Mouse (Mus musculus) testis, adult 2 months (tissue): ENCODE data around the gene Ptprt.

Source experiments
- CTCF ChIP-seq: fragments of 200-500 bp; IDR thresholded peaks from 2 replicates; pipeline ENCODE4 v1.5.1; 2012; ENCODE audit warnings: low read depth, mild to moderate bottlenecking, inconsistent platforms, low read length, moderate library complexity; ENCODE audit not compliant: control insufficient read depth, insufficient read depth, insufficient replicate concordance
- POLR2A ChIP-seq: fragments of 200-500 bp; IDR thresholded peaks from 2 replicates; pipeline ENCODE4 v1.6.1; 2012; ENCODE audit warnings: low read depth, mild to moderate bottlenecking, inconsistent platforms, low read length, moderate library complexity; ENCODE audit not compliant: control insufficient read depth

GRCm38 (mm10) chr2:161961179-161962163, 699.5 kb downstream of the Ptprt start:
- no peak for TF ChIP-seq CTCF
- TF ChIP-seq POLR2A = no peak
